ENCODE assay signal across 7 mouse cellular contexts in the genomic region with DNA sequence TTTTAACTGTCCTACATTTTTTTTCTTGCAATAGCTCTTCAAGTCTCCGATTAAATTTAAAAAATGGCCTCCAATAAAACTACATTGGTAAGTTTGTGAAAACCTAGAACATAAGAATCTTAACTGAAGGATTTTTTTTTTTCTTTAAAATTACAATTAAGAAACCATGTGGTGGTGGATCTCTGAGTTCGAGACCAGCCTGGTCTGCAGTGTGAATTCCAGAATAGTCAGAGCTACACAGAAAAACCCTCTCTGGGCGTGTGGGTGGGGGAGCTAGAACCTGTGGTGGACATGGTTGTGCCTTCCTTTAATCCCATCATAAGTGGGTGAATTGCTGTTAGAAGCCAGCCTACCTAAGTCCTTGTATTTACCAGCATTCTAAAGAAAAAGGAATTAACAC. TPM values are rescaled to one million over a fixed set of nuclear protein-coding genes. Genes with fewer than 3 reads are reported as not detected.
DNase-seq lines count a peak whose midpoint lies in the region; ATAC-seq and TF ChIP-seq lines count a peak whose summit lies in the region.

No protein-coding gene starts in this region.

- H3K4me2 ChIP-seq in lung, embryonic 16.5 days (ENCODE audit: low read depth, low read length): peak overlapping the region; percentile 52
- H3K4me2 ChIP-seq in embryonic facial prominence, embryonic 14.5 days (ENCODE audit: low read depth, low read length): peak overlapping the region; percentile 75
- H3K4me2 ChIP-seq in intestine, postnatal 0 days (replicated peaks; ENCODE audit: low read depth): peak overlapping the region; percentile 62

- H3K27me3 ChIP-seq in lung, embryonic 16.5 days (ENCODE audit: control insufficient read depth, insufficient read depth, low read depth, low read length): no peaks in the 10 kb centered on the region
- no peaks in the 10 kb centered on the region for H3K27me3 ChIP-seq in embryonic facial prominence, embryonic 14.5 days (replicated peaks; ENCODE audit: control insufficient read depth, insufficient read depth, low read length)
- no peaks in the 10 kb centered on the region for H3K27me3 ChIP-seq in intestine, postnatal 0 days (replicated peaks; ENCODE audit: control insufficient read depth, insufficient read depth, low read length)

- ATAC-seq in lung, embryonic 16.5 days (ENCODE audit: low read depth): no peak
- ATAC-seq in embryonic facial prominence, embryonic 14.5 days (ENCODE audit: low read depth): no peak
- ATAC-seq in intestine, postnatal 0 days: no peak

- TF ChIP-seq CTCF in intestine, postnatal 0 days (IDR thresholded peaks at IDR 0.05; ENCODE audit: low read depth): no peak
- TF ChIP-seq CTCF in olfactory bulb, adult 2 months (IDR thresholded peaks at IDR 0.05; ENCODE audit: insufficient read depth, low read depth, low read length): no peak

- H3K9me3 ChIP-seq in lung, embryonic 16.5 days (ENCODE audit: control insufficient read depth, low read length): no peaks in the 10 kb centered on the region
- H3K9me3 ChIP-seq in embryonic facial prominence, embryonic 14.5 days (ENCODE audit: control insufficient read depth, low read length): no peaks in the 10 kb centered on the region
- no peaks in the 10 kb centered on the region for H3K9me3 ChIP-seq in intestine, postnatal 0 days (ENCODE audit: control insufficient read depth)

- H3K36me3 ChIP-seq in lung, embryonic 16.5 days (ENCODE audit: control insufficient read depth, insufficient read depth, low read length): peaks cover 25% of the 10 kb centered on the region
- peaks cover 46% of the 10 kb centered on the region for H3K36me3 ChIP-seq in embryonic facial prominence, embryonic 14.5 days (ENCODE audit: control insufficient read depth, insufficient read depth, low read length)
- peaks cover 21% of the 10 kb centered on the region for H3K36me3 ChIP-seq in intestine, postnatal 0 days (ENCODE audit: control insufficient read depth, insufficient read depth)

- no peak for TF ChIP-seq POLR2A in olfactory bulb, adult 2 months (IDR thresholded peaks at IDR 0.05; ENCODE audit: insufficient read depth, low read depth, low read length)

- H3K27ac ChIP-seq in lung, embryonic 16.5 days (ENCODE audit: low read length): no peak overlapping the region
- peak overlapping the region; percentile 100 for H3K27ac ChIP-seq in embryonic facial prominence, embryonic 14.5 days (replicated peaks; ENCODE audit: low read depth, low read length)
- no peak overlapping the region for H3K27ac ChIP-seq in intestine, postnatal 0 days (ENCODE audit: low read depth, low read length)
- no peak overlapping the region for H3K27ac ChIP-seq in olfactory bulb, adult 2 months (ENCODE audit: insufficient read depth, low read depth, low read length)

- WGBS in lung, embryonic 16.5 days: 2% methylated on average over 3 of the region's 3 CpGs
- 5% methylated on average over 3 of the region's 3 CpGs for WGBS in embryonic facial prominence, embryonic 14.5 days
- 11% methylated on average over 3 of the region's 3 CpGs for WGBS in intestine, postnatal 0 days
- 9% methylated on average over 3 of the region's 3 CpGs for WGBS in olfactory bulb, adult 2 months

- H3K4me1 ChIP-seq in lung, embryonic 16.5 days (replicated peaks; ENCODE audit: control insufficient read depth, insufficient read depth, low read length): peaks cover 12% of the 10 kb centered on the region
- peaks cover 20% of the 10 kb centered on the region for H3K4me1 ChIP-seq in embryonic facial prominence, embryonic 14.5 days (ENCODE audit: control insufficient read depth, insufficient read depth, low read length)
- H3K4me1 ChIP-seq in intestine, postnatal 0 days (replicated peaks; ENCODE audit: control insufficient read depth, insufficient read depth, low read length): no peaks in the 10 kb centered on the region
- peaks cover 3% of the 10 kb centered on the region; the same call in 1 of the 2 replicates for H3K4me1 ChIP-seq in olfactory bulb, adult 2 months (ENCODE audit: control insufficient read depth, insufficient read depth, low read length)

- H3K9ac ChIP-seq in lung, embryonic 16.5 days (ENCODE audit: low read length): peak overlapping the region; percentile 46
- peak overlapping the region; percentile 100 for H3K9ac ChIP-seq in embryonic facial prominence, embryonic 14.5 days (ENCODE audit: low read depth, low read length)
- H3K9ac ChIP-seq in intestine, postnatal 0 days (ENCODE audit: low read depth, low read length): no peak overlapping the region

- DNase-seq in lung, postnatal 36 days: no peak
- DNase-seq in embryonic facial prominence, embryonic 14.5 days (ENCODE audit: low spot score): no peak
- DNase-seq in frontal cortex, postnatal 10 days (ENCODE audit: low spot score in 2 of 2): no peak
- no peak for DNase-seq in urinary bladder, postnatal 10 days (ENCODE audit: low spot score)

- H3K4me3 ChIP-seq in lung, embryonic 16.5 days (ENCODE audit: low read length): peak overlapping the region; percentile 39
- peak overlapping the region; percentile 100 for H3K4me3 ChIP-seq in embryonic facial prominence, embryonic 14.5 days (ENCODE audit: low read depth, low read length)
- peak overlapping the region; percentile 89 for H3K4me3 ChIP-seq in intestine, postnatal 0 days (ENCODE audit: low read depth, low read length)
- H3K4me3 ChIP-seq in olfactory bulb, adult 2 months (ENCODE audit: insufficient read depth, low read depth, low read length): peak overlapping the region; percentile 17; the same call in 1 of the 2 replicates

RNA-seq across cellular contexts. Expression of a gene that starts 1.6 kb away (rescaled TPM):
- 443 and 509 TPM in 2 replicates for polyA plus RNA-seq in lung, embryonic 16.5 days (2015; fragmentation: Nextera tagmentation; extraction: Ambion mirVana)
- polyA plus RNA-seq in embryonic facial prominence, embryonic 14.5 days (2014; fragmentation: Nextera tagmentation; extraction: Ambion mirVana): 411 and 425 TPM in 2 replicates
- 168 and 172 TPM in 2 replicates for polyA plus RNA-seq in intestine, postnatal 0 days (2015; fragmentation: Nextera tagmentation; extraction: Ambion mirVana)
- 577 TPM in 1 of 2 replicates, not detected in the other for polyA plus RNA-seq in olfactory bulb, adult 2 months (2012; ENCODE audit: insufficient read depth, insufficient read length, low replicate concordance, missing spikeins)

RNA-seq across cellular contexts. Expression of a gene that starts 2.1 kb away (rescaled TPM):
- 1,726 and 1,925 TPM in 2 replicates for polyA plus RNA-seq in lung, embryonic 16.5 days (2015; fragmentation: Nextera tagmentation; extraction: Ambion mirVana)
- 930 and 1,017 TPM in 2 replicates for polyA plus RNA-seq in embryonic facial prominence, embryonic 14.5 days (2014; fragmentation: Nextera tagmentation; extraction: Ambion mirVana)
- polyA plus RNA-seq in intestine, postnatal 0 days (2015; fragmentation: Nextera tagmentation; extraction: Ambion mirVana): 654 and 678 TPM in 2 replicates
- 1,128 and 1,550 TPM in 2 replicates for polyA plus RNA-seq in olfactory bulb, adult 2 months (2012; ENCODE audit: insufficient read depth, insufficient read length, low replicate concordance, missing spikeins)

RNA-seq across cellular contexts. Expression of a gene that starts 39.3 kb away (rescaled TPM):
- polyA plus RNA-seq in lung, embryonic 16.5 days (2015; fragmentation: Nextera tagmentation; extraction: Ambion mirVana): 1.7 TPM in 2 replicates
- polyA plus RNA-seq in embryonic facial prominence, embryonic 14.5 days (2014; fragmentation: Nextera tagmentation; extraction: Ambion mirVana): 4.0 and 4.1 TPM in 2 replicates
- polyA plus RNA-seq in intestine, postnatal 0 days (2015; fragmentation: Nextera tagmentation; extraction: Ambion mirVana): 0.99 and 1.1 TPM in 2 replicates
- polyA plus RNA-seq in olfactory bulb, adult 2 months (2012; ENCODE audit: insufficient read depth, insufficient read length, low replicate concordance, missing spikeins): not detected in 2 replicates

RNA-seq across cellular contexts. Expression of a gene that starts 51.9 kb away (rescaled TPM):
- polyA plus RNA-seq in lung, embryonic 16.5 days (2015; fragmentation: Nextera tagmentation; extraction: Ambion mirVana): 14.1 and 14.4 TPM in 2 replicates
- polyA plus RNA-seq in embryonic facial prominence, embryonic 14.5 days (2014; fragmentation: Nextera tagmentation; extraction: Ambion mirVana): 17.2 and 19.2 TPM in 2 replicates
- 8.4 and 10.1 TPM in 2 replicates for polyA plus RNA-seq in intestine, postnatal 0 days (2015; fragmentation: Nextera tagmentation; extraction: Ambion mirVana)
- not detected in 2 replicates for polyA plus RNA-seq in olfactory bulb, adult 2 months (2012; ENCODE audit: insufficient read depth, insufficient read length, low replicate concordance, missing spikeins)

Comparison
In these comparisons a context has a peak if more than half of its experiments do, and no peak if none do; other contexts are left out.
1. H3K4me3 ChIP-seq: peak in every context shown above with its lines; median percentile 100 in embryonic facial prominence, embryonic 14.5 days; 89 in intestine, postnatal 0 days; 39 in lung, embryonic 16.5 days; 17 in olfactory bulb, adult 2 months.